Mouse (Mus musculus): ENCODE data around the gene Abcg1.
A peak's percentile ranks its signal among the peaks of the same experiment; 100 is the strongest.

Abcg1 gene

DNA sequence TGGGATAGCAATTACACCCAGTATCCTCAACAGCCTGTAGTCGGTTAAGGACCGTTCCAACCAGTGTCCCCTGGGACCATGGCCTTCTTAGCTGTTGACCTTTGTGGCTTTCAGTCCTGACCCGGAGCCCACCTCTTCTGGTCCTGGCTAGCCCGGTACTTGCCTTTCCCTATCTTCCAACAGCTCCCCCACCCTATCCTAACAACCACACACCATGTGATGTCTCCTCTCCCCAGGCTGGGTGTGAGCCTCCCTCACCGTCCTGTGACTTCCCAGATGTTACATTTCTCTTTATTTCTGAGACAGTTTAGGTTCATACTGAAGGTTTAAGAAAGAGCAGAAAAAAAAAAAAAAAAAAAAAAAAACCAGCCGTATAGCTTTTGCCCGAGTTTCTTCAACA is 17.1 kb upstream of the Abcg1 start:
- DNase-seq (ENCODE audit: low spot score), result no peak

- no peak for DNase-seq (ENCODE audit: low spot score)
Observed at GRCm38 (mm10) chr17:31042751-31043150, 14.7 kb upstream of the Abcg1 start.

DNA sequence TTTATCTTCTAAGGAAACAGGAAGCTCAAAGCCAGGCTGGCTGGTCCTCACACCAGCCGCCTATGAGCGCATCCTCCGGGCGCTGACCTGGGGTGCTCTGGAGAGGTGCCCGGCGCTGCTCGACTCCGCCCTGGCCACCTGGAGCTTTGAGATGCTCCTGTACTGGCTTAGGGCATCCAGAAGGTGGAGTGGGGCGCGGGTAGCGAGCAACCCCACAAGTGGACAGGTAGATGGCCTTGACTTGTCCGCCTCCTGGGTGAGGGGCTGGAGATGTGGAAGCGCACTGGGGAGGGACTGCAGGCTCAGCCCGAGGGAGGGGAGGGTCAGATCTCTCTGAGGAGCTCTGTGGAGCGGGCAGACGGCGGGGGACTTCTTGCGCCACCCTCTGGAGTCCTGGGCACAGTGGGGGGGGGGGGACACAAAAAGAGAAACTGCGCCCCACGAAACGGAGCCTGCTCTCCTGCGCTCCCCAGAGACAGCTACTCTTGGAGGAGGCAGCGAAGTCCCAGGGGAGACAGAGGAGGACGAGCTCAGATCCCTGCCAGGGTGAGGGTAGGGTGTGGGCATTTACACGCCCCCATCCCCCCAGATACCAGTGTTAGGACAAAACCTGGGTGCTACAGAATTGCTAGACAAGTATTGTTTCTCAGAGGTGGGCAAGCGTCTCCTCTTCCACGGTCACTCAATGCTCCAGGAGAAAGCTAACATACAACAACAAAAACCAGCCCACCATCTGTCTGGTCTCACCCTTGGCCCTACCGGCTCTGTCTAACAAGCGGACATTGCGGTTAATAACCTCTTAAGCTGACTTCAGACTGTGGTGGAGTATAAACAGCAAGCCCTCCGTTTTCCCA is 643 bp downstream of the Abcg1 start:
- no peak for DNase-seq (ENCODE audit: low spot score)

- DNase-seq (ENCODE audit: low spot score), result peak; percentile 53
Observed at GRCm38 (mm10) chr17:31058745-31059085, 1.2 kb downstream of the Abcg1 start.

DNA sequence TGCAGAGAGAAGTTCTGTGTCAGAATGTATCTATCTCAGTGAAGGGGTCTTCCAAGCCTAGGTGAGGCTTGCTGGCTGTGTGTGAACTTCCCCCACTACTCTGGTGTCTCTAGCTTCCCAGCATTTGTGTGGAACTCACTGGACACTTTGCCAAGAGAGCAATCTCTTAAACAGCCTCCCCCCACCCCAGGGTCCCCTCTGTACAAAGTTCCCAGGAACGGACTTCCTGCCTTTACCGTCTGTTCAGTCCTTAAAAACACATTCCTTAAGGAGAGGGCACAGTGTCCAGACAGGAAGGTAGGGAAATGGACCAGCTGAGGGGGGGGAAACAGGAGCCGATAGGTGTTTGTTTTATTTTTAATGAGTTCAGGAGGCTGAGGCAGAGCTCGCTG is 2.7 kb downstream of the Abcg1 start:
- DNase-seq (ENCODE audit: low spot score), result no peak

GRCm38 (mm10) chr17:31060588-31061345 is 3.3 kb downstream of the Abcg1 start:
- DNase-seq (ENCODE audit: low spot score), result no peak

DNA sequence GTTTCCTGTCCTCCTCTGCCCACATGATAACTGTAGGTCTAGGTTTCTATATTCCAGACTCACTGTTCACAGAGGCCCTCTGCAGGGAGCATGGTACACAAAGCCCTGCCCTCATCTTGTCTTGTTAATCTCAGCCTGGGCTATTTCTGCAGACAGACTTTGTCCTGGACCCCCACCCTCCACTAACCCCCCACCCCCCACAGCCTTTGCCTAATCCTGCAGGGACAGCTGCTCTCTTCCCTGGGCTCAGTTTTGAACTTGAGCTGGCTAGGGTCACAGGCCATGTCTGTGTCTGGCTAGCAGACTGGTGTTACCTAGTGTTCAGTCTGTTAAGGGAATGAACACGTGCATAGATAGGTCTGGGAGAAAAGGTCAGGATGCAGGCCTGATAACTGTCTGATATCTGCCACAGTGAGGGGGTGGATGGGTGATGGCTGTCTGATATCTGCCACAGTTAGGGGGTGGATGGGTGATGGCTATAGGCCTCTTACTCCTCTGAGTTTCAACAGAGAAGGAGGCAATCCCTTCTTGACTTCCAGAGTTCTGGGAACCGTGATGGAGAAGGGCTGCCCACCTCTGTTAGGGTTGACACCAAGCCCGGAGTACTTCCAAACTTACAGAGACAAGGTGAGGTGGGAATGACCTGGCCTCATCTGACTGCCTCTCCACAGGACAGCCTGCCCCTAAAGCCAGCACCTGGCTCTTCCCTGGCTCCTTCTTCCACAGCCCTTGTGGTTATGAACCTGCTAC is 4.0 kb downstream of the Abcg1 start:
- DNase-seq (ENCODE audit: low spot score), result no peak

DNA sequence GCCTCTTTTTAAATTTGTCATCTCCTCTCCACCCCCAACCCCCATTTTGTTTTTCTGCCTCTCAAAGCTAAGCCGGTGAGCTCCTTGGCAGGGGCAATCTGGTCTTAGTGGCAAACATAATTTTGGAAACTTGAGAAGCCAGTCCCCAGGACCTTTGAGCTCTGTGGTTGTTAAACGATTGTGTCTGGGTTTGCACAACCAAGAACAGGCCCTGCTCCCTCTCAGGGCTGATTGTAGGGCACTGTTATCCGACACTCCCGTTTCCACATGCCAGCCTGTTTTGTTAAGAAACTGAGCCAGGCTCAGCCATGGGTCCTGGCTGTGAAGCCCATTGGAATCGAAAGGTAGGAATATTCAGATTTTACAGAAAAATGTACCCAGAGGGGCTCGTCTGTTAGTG is 8.6 kb downstream of the Abcg1 start:
- no peak for DNase-seq (ENCODE audit: low spot score)

GRCm38 (mm10) chr17:31067051-31067450 is 9.6 kb downstream of the Abcg1 start:
- DNase-seq (ENCODE audit: low spot score), result no peak

DNA sequence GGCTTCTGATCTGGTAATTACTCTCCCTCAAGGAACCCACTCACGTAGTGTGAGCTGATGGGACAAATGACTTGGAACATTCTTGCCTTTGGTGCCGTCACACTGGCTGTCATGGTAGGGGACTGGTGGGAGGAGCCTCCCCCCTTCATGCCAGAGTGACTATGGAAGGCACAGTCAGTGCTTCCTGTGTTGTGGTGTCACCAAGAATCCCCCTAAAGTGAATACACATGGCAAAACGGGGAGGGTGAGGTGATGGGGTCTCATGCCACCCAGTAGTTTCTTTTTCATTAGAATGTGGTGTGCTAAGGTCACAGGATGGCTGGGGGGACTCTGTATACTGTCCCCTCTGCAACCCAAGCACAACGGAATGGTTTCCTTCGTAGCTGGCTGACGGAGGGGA is 11.6 kb downstream of the Abcg1 start:
- no peak for DNase-seq (ENCODE audit: low spot score)

DNA sequence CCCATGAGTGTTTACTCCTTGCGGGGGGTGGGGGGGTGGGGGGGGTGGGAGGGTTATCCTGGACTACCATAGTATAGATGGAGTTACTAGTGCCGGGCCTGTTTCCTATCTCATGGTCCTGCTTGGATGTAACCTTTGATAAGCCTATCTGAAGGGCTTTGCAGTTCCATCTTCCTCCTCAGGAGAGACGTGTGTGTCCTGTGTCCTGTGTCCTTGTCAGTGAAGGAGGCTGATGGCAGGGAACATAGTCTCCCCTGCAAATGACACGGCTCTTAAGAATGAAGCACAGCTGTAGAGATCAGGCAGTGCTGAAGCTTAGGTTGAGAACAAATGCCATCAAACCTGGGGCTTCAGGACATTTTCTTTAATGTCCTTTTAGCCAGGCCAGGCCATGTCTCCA is 12.4 kb downstream of the Abcg1 start:
- DNase-seq (ENCODE audit: low spot score), result no peak

GRCm38 (mm10) chr17:31070403-31071185 is 13.1 kb downstream of the Abcg1 start:
- DNase-seq (ENCODE audit: low spot score), result no peak

DNA sequence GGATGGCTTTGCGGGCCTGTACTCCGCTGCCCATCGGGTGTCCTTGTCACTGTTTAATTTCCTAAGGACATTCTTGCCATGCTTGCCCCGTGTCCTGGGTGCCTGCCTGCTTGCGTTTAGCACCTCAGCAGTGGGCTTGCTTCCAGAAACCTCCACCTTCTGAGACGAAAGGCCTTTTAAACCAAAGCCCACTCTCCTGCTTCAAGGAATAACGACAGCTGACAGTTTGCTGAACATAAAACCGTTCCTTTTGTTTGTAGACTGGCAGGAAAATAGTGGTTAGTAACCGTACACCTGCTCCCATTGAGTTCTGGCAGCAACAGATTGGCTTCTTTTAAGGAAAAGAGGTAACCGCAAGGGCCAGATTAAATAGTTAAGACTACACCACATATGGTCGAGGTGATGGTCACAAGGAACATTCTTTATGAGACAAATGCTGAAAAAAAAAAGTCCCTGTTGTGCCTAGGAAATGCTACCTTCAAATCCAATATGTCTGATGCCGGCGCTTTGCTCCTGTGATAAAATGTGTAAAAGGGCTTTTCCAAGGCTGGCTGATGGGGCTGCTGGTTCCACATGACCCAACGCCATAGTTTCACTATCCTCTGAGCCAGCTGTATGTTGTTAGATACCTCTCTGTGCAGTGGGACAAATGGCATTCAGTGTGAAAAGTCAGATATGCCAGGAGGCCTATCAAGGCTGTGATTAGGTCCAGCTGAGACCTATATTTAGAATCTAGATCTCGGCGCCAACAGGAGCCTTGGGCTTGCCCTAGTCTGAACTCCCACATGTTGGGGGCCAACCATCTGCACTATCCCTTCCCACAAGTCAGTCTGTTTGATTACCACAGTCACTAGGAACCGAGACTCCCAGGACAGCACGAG is 14.2 kb downstream of the Abcg1 start:
- no peak for DNase-seq (ENCODE audit: low spot score)

DNA sequence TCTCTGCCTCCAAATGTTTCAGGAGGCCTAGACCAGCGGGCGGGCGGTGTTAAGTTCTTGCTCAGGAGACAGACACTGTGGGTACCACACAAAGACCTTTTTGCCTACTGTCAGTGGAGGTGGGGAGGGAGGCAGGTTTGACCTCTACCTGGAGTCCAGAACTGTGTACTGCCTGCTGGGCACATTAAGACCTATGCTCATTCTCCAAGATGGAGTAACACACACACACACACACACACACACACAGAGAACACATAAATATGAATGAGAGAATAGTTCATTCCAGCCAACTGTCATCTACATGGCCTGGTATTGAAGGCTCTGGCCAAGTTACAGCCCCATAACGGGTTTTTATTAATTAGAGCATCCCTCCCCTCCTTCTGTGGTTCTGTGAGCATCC is 15.4 kb downstream of the Abcg1 start:
- DNase-seq (ENCODE audit: low spot score), result no peak

DNA sequence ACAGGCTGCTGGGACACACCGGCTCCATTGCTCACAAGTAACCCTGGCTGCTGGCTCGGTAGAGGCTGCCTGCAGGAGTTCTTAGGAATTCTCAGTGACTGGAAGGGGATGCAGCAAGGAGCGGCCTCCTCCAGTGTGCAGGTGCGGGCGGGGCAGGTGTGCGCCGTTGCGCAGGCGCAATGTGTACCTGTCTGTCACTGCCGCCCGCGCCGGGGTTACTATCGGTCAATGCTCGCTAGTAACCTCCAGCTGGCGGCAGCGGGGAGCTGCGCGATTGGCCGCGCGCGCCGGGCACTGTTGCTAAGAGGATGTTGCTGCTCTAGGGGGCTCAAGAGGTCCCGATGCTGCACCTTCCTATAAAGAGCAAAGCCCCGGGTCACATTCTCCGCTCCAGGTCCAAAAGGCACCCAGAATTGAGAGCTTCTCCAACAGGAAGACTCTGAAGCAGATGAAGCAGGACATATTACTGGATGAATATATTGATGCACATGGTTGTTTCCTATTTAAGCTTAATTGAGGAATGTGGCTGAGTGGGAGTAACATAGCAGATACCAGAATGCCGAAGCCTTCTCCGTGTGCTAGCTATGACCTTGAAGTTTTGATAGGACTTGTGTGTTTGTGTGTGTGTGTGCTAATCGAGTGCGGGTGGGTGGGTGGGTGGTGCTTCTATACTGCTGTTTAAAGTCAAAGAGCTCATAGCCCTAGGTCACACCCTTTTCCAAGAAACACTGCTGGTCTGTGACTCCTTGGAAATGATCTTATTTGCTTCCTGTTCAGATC is 16.0 kb downstream of the Abcg1 start:
- peak; percentile 86 for DNase-seq (ENCODE audit: low spot score)

- no peak for DNase-seq (ENCODE audit: low spot score)
Observed at GRCm38 (mm10) chr17:31074053-31074590, 16.6 kb downstream of the Abcg1 start.

GRCm38 (mm10) chr17:31074666-31075065 is 17.2 kb downstream of the Abcg1 start:
- no peak for DNase-seq (ENCODE audit: low spot score)

GRCm38 (mm10) chr17:31075471-31075870 is 18.0 kb downstream of the Abcg1 start:
- no peak for DNase-seq (ENCODE audit: low spot score)

- DNase-seq (ENCODE audit: low spot score), result no peak
Observed at GRCm38 (mm10) chr17:31077561-31077960, 20.1 kb downstream of the Abcg1 start.

- no peak for DNase-seq (ENCODE audit: low spot score)
Observed at GRCm38 (mm10) chr17:31078581-31078980, 21.1 kb downstream of the Abcg1 start.
